Mouse (Mus musculus): ENCODE measurements around the gene Olfr1357. TPM values are rescaled to one million over a fixed set of nuclear protein-coding genes. Genes with fewer than 3 reads are reported as not detected.

Gene Olfr1357
- polyA plus RNA-seq, 1 experiment from 2014 or later, result not detected

DNA sequence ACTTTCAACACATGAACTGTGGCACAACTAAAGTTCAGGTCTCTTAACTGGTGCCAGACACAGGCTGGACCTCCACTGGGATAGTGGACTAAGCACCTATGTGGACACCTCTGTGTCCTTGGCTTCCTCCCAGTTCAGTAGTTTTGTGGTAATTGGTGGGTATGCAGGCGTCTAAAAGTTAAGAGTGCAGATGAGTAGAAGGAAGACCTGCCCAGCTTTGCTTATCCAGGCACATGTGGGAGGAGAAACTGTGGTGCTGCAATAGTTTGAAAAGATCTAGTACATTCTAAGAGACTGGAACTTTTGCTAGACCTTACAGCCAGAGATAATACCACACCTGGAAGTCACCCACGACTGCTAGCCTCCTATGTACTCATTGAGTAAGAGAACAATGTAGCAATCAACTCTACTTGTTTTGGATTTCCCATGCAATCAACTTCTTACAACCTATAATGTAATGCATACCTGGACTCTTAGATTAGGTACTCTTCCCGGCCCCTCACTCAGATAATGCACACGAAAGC, 25.0 kb downstream of the Olfr1357 start:
- DNase-seq (no peak), ATAC-seq (no peak)
- H3K36me3 ChIP-seq (replicated peaks; ENCODE audit: insufficient read depth, low read length), result no peaks in the 10 kb centered on the region
- H3K9ac ChIP-seq (replicated peaks), result no peak overlapping the region
- H3K9me3 ChIP-seq (ENCODE audit: low read length), result no peaks in the 10 kb centered on the region
- peaks cover 16% of the 10 kb centered on the region for H3K27me3 ChIP-seq (ENCODE audit: insufficient read depth, low read length)
- H3K27ac ChIP-seq (ENCODE audit: low read depth), result no peak overlapping the region
- H3K4me2 ChIP-seq (ENCODE audit: low read depth, low read length), result no peak overlapping the region
- peaks cover 6% of the 10 kb centered on the region; the same call in 1 of the 2 replicates for H3K4me1 ChIP-seq (ENCODE audit: insufficient read depth)
- TF ChIP-seq EP300 (IDR thresholded peaks at IDR 0.05; ENCODE audit: low read depth) (no peak), CTCF (IDR thresholded peaks at IDR 0.05; ENCODE audit: low read depth) (no peak)
- 59% methylated on average over 4 of the region's 4 CpGs for WGBS (ENCODE audit: insufficient replicate concordance)
- H3K4me3 ChIP-seq (ENCODE audit: low read depth, low read length), result no peak overlapping the region

DNA sequence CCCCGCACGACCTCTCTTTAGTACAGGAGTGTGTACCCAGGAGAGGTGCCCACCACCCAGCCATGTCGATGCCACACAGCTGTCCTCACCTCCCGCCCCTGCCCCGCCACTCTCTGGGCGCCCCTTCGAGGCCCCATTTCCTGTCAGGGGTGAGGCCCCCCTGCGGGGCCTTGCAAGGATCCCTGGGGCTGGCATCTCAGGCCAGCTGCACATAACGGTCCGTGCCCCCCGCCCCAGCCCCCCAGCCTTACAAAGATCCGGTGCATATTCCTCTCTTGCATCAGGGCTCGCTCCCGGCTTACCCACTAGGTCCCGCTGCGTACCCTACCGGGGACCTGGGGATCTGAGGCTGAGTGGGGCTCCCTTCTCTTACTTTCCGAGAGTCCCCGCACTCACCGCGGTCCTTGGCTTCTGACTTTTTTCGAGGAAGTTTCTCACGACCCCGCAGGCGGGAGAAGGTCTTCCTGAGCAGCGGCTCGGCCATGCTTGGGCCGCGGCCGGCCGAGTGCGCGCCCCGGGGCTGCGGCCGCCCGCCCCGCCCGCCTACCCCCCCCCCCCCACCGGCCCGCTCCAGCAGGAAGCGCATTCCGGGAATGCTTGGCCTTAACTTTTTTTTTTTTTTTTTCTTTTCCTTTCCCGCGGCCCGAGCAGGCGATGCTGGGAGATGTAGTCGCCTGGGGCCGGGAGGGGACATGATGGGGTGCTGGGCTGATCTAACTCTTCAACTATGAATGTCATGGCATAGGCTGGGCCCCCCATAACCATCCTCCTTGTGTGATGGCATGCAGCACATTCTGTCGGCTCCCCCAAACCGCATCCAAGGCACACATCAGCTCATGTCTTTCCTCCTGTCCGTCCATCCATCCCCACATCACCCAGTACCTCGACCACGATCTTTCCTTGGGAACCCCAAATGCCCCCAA, 26.2 kb downstream of the Olfr1357 start, which contains the start of gene Syde1:
Syde1 (minus strand) TSS at position 559 of the 923 bp plus-strand sequence.
- TF ChIP-seq EP300 (IDR thresholded peaks at IDR 0.05; ENCODE audit: low read depth), result 0 out of 2 replicates have a peak, but pooled peaks have one; percentile 22
- no peak; the same call in 1 of the 2 replicates for TF ChIP-seq CTCF (IDR thresholded peaks at IDR 0.05; ENCODE audit: low read depth)
- Histone ChIP-seq H3K4me3 (ENCODE audit: low read depth, low read length) (peak within 1 kb of the TSS; percentile 53), H3K9me3 (ENCODE audit: low read length) (no peaks in the 10 kb centered on the region), H3K4me1 (ENCODE audit: insufficient read depth) (peaks cover 6% of the 10 kb centered on the region; the same call in 1 of the 2 replicates), H3K27me3 (ENCODE audit: insufficient read depth, low read length) (peaks cover 16% of the 10 kb centered on the region), H3K9ac (replicated peaks) (peak within 1 kb of the TSS; percentile 66), H3K36me3 (replicated peaks; ENCODE audit: insufficient read depth, low read length) (no peaks in the 10 kb centered on the region), H3K27ac (ENCODE audit: low read depth) (peak within 1 kb of the TSS; percentile 85), H3K4me2 (ENCODE audit: low read depth, low read length) (peak within 1 kb of the TSS; percentile 67)
- ATAC-seq (peak; percentile 71), DNase-seq (peak; percentile 64)
- 4% methylated on average over 46 of the region's 54 CpGs for WGBS (ENCODE audit: insufficient replicate concordance)

DNA sequence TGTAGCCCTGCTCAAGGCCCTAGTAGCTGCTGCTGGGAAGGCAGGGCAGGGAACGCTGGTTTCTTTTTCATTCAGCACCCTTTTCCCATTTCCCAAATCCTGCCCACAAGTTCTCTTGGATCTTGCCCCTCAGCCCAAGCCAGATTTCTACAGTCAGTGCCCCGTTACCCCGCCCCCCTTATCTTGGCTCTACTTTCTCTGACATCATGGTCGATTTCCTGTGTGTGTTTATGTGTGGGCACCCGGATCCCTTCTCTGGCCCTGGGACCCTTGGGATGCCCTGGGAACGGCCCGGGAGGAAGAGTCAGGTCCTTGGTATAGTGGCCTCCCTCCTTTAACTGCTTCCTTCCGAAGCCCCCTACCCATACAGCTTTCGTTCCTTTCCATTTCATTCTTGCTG, 27.1 kb downstream of the Olfr1357 start:
- H3K4me3 ChIP-seq (ENCODE audit: low read depth, low read length), result peak overlapping the region; percentile 53
- peaks cover 6% of the 10 kb centered on the region; the same call in 1 of the 2 replicates for H3K4me1 ChIP-seq (ENCODE audit: insufficient read depth)
- peak; percentile 38 for DNase-seq
- peak overlapping the region; percentile 66 for H3K9ac ChIP-seq (replicated peaks)
- H3K9me3 ChIP-seq (ENCODE audit: low read length), result no peaks in the 10 kb centered on the region
- peaks cover 5% of the 10 kb centered on the region for H3K36me3 ChIP-seq (replicated peaks; ENCODE audit: insufficient read depth, low read length)
- peak; percentile 29; the same call in 1 of the 2 replicates for ATAC-seq
- peak overlapping the region; percentile 67 for H3K4me2 ChIP-seq (ENCODE audit: low read depth, low read length)
- WGBS (ENCODE audit: insufficient replicate concordance), result 26% methylated on average over 9 of the region's 9 CpGs
- peak overlapping the region; percentile 85 for H3K27ac ChIP-seq (ENCODE audit: low read depth)
- TF ChIP-seq EP300 (IDR thresholded peaks at IDR 0.05; ENCODE audit: low read depth), result no peak
- no peak for TF ChIP-seq CTCF (IDR thresholded peaks at IDR 0.05; ENCODE audit: low read depth)
- peaks cover 16% of the 10 kb centered on the region for H3K27me3 ChIP-seq (ENCODE audit: insufficient read depth, low read length)

DNA sequence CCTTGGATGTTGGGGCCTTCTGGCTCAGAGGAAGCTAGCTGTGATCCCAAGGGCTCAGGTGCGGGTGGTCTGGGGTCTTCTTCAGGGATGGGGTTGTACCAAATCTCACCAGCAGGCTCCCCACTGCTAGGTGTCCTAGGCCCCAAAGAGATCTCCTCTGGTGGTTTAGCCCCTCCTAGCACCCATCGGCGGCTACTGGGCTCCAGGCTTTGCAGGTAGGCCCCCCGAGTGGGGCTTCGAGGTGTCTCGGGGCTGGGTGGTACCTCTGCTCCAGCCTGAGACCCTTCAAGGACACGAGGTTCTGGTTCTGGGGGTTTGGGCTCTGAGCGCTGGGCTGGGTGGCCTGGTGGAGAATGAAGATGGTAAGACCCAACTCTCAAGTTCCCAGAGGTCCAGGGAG, 28.0 kb downstream of the Olfr1357 start:
- H3K4me1 ChIP-seq (ENCODE audit: insufficient read depth), result peaks cover 6% of the 10 kb centered on the region; the same call in 1 of the 2 replicates
- TF ChIP-seq EP300 (IDR thresholded peaks at IDR 0.05; ENCODE audit: low read depth) (no peak), CTCF (IDR thresholded peaks at IDR 0.05; ENCODE audit: low read depth) (no peak)
- H3K36me3 ChIP-seq (replicated peaks; ENCODE audit: insufficient read depth, low read length), result peaks cover 8% of the 10 kb centered on the region
- ATAC-seq, result no peak
- DNase-seq, result no peak
- peak overlapping the region; percentile 67; the same call in 1 of the 2 replicates for H3K4me2 ChIP-seq (ENCODE audit: low read depth, low read length)
- no peak overlapping the region for H3K4me3 ChIP-seq (ENCODE audit: low read depth, low read length)
- 91% methylated on average over 8 of the region's 8 CpGs for WGBS (ENCODE audit: insufficient replicate concordance)
- peak overlapping the region; percentile 85; the same call in 1 of the 2 replicates for H3K27ac ChIP-seq (ENCODE audit: low read depth)
- H3K9ac ChIP-seq (replicated peaks), result no peak overlapping the region
- H3K9me3 ChIP-seq (ENCODE audit: low read length), result no peaks in the 10 kb centered on the region
- H3K27me3 ChIP-seq (ENCODE audit: insufficient read depth, low read length), result peaks cover 16% of the 10 kb centered on the region

DNA sequence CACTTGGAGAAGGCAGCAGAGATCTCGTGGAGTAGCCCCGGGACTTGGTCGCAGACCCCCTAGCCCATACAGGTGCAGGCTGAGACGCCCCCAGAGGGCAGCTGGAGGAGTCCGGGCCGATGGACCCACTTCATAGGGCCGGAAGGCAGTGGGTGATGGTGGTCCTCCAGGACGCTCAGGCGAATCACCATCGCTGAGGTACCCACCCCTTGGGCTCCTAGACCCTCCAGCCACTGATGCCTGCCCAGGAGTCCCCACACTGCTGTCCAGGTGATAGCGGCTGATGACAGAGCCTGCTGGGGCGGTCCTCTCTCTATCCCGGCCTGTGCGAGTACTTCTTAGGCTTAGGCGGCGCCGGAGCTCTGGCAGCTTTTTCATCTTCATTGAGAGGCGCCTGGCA, 28.6 kb downstream of the Olfr1357 start:
- Histone ChIP-seq H3K36me3 (replicated peaks; ENCODE audit: insufficient read depth, low read length) (peaks cover 10% of the 10 kb centered on the region), H3K4me1 (ENCODE audit: insufficient read depth) (peaks cover 6% of the 10 kb centered on the region; the same call in 1 of the 2 replicates), H3K27me3 (ENCODE audit: insufficient read depth, low read length) (peaks cover 16% of the 10 kb centered on the region), H3K4me3 (ENCODE audit: low read depth, low read length) (no peak overlapping the region), H3K9me3 (ENCODE audit: low read length) (no peaks in the 10 kb centered on the region), H3K4me2 (ENCODE audit: low read depth, low read length) (no peak overlapping the region), H3K27ac (ENCODE audit: low read depth) (no peak overlapping the region), H3K9ac (replicated peaks) (no peak overlapping the region)
- DNase-seq (no peak), ATAC-seq (no peak)
- TF ChIP-seq EP300 (IDR thresholded peaks at IDR 0.05; ENCODE audit: low read depth), result no peak
- WGBS (ENCODE audit: insufficient replicate concordance), result 88% methylated on average over 18 of the region's 18 CpGs

DNA sequence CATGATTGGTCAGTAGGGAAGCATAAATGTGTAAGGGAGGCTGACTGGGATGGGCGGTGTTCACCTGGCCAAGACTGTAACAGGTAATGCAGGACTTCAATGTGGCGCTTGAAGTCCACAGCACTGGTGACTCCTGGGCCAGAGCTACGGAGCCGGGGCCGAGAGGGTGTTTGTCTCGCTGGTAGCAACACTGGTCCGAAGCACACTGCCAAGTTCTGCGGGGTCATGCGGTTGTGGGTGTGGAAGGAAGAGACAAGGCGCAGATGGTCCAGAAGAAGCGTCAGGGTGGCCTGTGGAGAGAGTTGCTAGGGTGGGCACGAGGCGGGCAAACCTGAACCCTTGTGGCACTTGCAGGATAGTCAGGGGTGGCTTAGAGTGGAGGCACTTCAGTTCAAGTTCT, 31.8 kb downstream of the Olfr1357 start:
- no peak overlapping the region for H3K4me2 ChIP-seq (ENCODE audit: low read depth, low read length)
- 0 out of 2 replicates have a peak, but pooled peaks cover 4% of the 10 kb centered on the region for H3K4me1 ChIP-seq (ENCODE audit: insufficient read depth)
- no peak overlapping the region for H3K9ac ChIP-seq (replicated peaks)
- H3K36me3 ChIP-seq (replicated peaks; ENCODE audit: insufficient read depth, low read length), result peaks cover 27% of the 10 kb centered on the region
- WGBS (ENCODE audit: insufficient replicate concordance), result 92% methylated on average over 13 of the region's 13 CpGs
- DNase-seq, result no peak
- no peak overlapping the region for H3K4me3 ChIP-seq (ENCODE audit: low read depth, low read length)
- TF ChIP-seq EP300 (IDR thresholded peaks at IDR 0.05; ENCODE audit: low read depth), result no peak
- TF ChIP-seq CTCF (IDR thresholded peaks at IDR 0.05; ENCODE audit: low read depth), result no peak
- H3K9me3 ChIP-seq (ENCODE audit: low read length), result no peaks in the 10 kb centered on the region
- H3K27ac ChIP-seq (ENCODE audit: low read depth), result no peak overlapping the region
- peaks cover 6% of the 10 kb centered on the region; the same call in 1 of the 2 replicates for H3K27me3 ChIP-seq (ENCODE audit: insufficient read depth, low read length)
- no peak for ATAC-seq

Data from liver, postnatal 0 days (tissue).